Mouse (Mus musculus): ENCODE data around the gene Rgs8. TPM values are rescaled to one million over a fixed set of nuclear protein-coding genes. Genes with fewer than 3 reads are reported as not detected.

The Rgs8 gene
- polyA plus RNA-seq, 1 experiment from 2014 or later = 26.4 TPM

DNA sequence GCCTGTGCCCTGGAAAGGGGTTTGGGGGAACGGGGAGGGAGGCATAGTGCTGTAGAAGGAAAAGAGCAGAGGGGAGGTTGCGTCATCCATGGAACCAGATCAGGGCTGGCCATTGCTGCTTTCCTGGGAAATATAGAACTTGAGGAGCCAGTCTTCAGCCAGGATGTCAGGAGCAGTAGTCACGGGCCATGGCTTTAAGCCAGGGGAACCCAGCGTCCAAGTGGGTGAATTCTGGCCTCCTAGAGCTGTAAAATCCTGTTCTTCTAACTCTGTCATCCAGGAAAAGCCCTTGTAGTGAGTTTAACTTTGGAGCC lies 8.8 kb downstream of the Rgs8 start:
- H3K36me3 ChIP-seq = no peaks in the 10 kb centered on the region

GRCm38 (mm10) chr1:153662362-153662761 lies 9.5 kb downstream of the Rgs8 start:
- H3K4me1 ChIP-seq (replicated peaks) = peaks cover 83% of the 10 kb centered on the region
- no peak overlapping the region for H3K4me3 ChIP-seq
- WGBS = 14% methylated on average over 4 of the region's 4 CpGs
- no peak overlapping the region for H3K4me2 ChIP-seq
- H3K27ac ChIP-seq = peak overlapping the region; percentile 92; the same call in 1 of the 2 replicates
- H3K27me3 ChIP-seq = 0 out of 2 replicates have a peak, but pooled peaks cover 3% of the 10 kb centered on the region
- no peaks in the 10 kb centered on the region for H3K36me3 ChIP-seq
- no peak overlapping the region for H3K9ac ChIP-seq
- no peak for ATAC-seq (ENCODE audit: low FRiP score)
- H3K9me3 ChIP-seq = no peaks in the 10 kb centered on the region

More for the DNA sequence above, 8.8 kb downstream of the Rgs8 start:
- peaks cover 82% of the 10 kb centered on the region for H3K4me1 ChIP-seq (replicated peaks)
- peak overlapping the region; percentile 92 for H3K27ac ChIP-seq
- peak overlapping the region; percentile 67 for H3K9ac ChIP-seq
- H3K9me3 ChIP-seq = no peaks in the 10 kb centered on the region
- peak overlapping the region; percentile 19 for H3K4me3 ChIP-seq
- H3K27me3 ChIP-seq = 0 out of 2 replicates have a peak, but pooled peaks cover 3% of the 10 kb centered on the region
- ATAC-seq (ENCODE audit: low FRiP score) = no peak
- WGBS = 42% methylated on average over 4 of the region's 4 CpGs
- H3K4me2 ChIP-seq = peak overlapping the region; percentile 52

GRCm38 (mm10) chr1:153665066-153665715 lies 12.4 kb downstream of the Rgs8 start:
- ATAC-seq (ENCODE audit: low FRiP score) = peak; percentile 60
- peak overlapping the region; percentile 68 for H3K9ac ChIP-seq
- H3K27me3 ChIP-seq = no peaks in the 10 kb centered on the region
- H3K4me2 ChIP-seq = peak overlapping the region; percentile 51
- no peaks in the 10 kb centered on the region for H3K9me3 ChIP-seq
- H3K36me3 ChIP-seq = no peaks in the 10 kb centered on the region
- H3K4me1 ChIP-seq (replicated peaks) = peaks cover 77% of the 10 kb centered on the region
- peak overlapping the region; percentile 28 for H3K4me3 ChIP-seq
- WGBS = 2% methylated on average over 10 of the region's 10 CpGs
- H3K27ac ChIP-seq = peak overlapping the region; percentile 94

- Histone ChIP-seq H3K36me3 (no peaks in the 10 kb centered on the region), H3K27ac (peak overlapping the region; percentile 94), H3K4me3 (peak overlapping the region; percentile 28), H3K9me3 (no peaks in the 10 kb centered on the region), H3K9ac (peak overlapping the region; percentile 68; the same call in 1 of the 2 replicates), H3K4me2 (peak overlapping the region; percentile 51), H3K4me1 (replicated peaks) (peaks cover 73% of the 10 kb centered on the region), H3K27me3 (0 out of 2 replicates have a peak, but pooled peaks cover 4% of the 10 kb centered on the region)
- 7% methylated on average over 1 of the region's 1 CpGs for WGBS
- ATAC-seq (ENCODE audit: low FRiP score) = no peak
These were observed 13.4 kb downstream of the Rgs8 start for GRCm38 (mm10) chr1:153666236-153666635.

DNA sequence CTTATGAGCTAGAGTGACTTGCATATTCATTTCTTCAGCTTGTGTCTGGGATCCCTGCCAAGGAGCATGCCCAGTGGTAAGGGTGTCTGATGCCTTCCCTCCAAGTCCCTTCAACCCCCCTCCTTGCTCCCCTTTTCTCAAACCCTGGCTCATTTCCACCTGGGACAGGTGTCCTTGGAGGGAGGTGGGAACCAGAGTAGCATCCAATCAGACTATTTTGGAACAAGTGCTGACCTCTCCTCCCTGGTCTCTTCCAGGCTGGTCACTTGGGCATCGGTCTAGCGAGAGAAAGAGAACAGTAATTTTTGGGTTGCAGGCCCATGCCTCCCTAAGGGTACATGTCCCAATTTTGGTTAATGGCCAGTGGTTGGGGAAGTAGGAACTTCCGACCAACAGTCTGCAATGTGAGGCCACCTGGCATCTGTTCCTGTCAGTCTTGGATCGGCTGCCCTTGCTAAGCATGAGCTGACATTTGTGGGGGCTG lies 14.5 kb downstream of the Rgs8 start:
- Histone ChIP-seq H3K4me3 (no peak overlapping the region), H3K27me3 (0 out of 2 replicates have a peak, but pooled peaks cover 4% of the 10 kb centered on the region), H3K27ac (peak overlapping the region; percentile 56; the same call in 1 of the 2 replicates), H3K4me2 (peak overlapping the region; percentile 51), H3K9me3 (no peaks in the 10 kb centered on the region), H3K9ac (peak overlapping the region; percentile 3; the same call in 1 of the 2 replicates), H3K36me3 (peaks cover 3% of the 10 kb centered on the region; the same call in 1 of the 2 replicates), H3K4me1 (replicated peaks) (peaks cover 65% of the 10 kb centered on the region)
- 71% methylated on average over 4 of the region's 4 CpGs for WGBS
- ATAC-seq (ENCODE audit: low FRiP score) = no peak

DNA sequence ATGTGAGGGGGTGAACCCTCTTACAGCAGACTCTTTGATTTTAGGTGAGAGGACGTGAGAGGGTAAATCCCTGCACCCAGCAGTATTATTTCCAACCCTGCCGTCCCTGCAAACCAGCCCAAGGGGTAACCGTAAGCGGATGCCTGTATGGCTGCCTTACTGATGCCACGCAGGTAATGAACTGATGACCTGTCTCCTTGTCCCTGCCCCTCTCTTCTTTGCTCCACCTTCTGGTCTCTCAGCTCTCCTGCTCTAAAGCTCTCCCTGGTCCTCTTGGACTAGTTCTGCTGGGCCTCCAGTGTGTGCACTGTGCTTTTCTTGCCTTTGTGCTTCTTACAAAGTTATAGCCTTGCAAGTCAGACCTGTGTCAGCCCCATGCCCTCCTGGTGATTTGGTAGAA lies 15.0 kb downstream of the Rgs8 start:
- Histone ChIP-seq H3K9me3 (no peaks in the 10 kb centered on the region), H3K4me3 (no peak overlapping the region), H3K4me2 (peak overlapping the region; percentile 51), H3K36me3 (peaks cover 3% of the 10 kb centered on the region; the same call in 1 of the 2 replicates), H3K9ac (0 out of 2 replicates have a peak overlapping the region, but pooled peaks have one; percentile 11), H3K27ac (no peak overlapping the region), H3K4me1 (replicated peaks) (peaks cover 63% of the 10 kb centered on the region), H3K27me3 (0 out of 2 replicates have a peak, but pooled peaks cover 4% of the 10 kb centered on the region)
- no peak for ATAC-seq (ENCODE audit: low FRiP score)
- WGBS = 81% methylated on average over 5 of the region's 5 CpGs

GRCm38 (mm10) chr1:153669086-153669485 lies 16.3 kb downstream of the Rgs8 start:
- peaks cover 3% of the 10 kb centered on the region; the same call in 1 of the 2 replicates for H3K36me3 ChIP-seq
- H3K27me3 ChIP-seq = 0 out of 2 replicates have a peak, but pooled peaks cover 4% of the 10 kb centered on the region
- no peak for ATAC-seq (ENCODE audit: low FRiP score)
- H3K4me2 ChIP-seq = peak overlapping the region; percentile 36
- 37% methylated on average over 7 of the region's 7 CpGs for WGBS
- peak overlapping the region; percentile 44 for H3K27ac ChIP-seq
- H3K9ac ChIP-seq = 0 out of 2 replicates have a peak overlapping the region, but pooled peaks have one; percentile 8
- H3K4me1 ChIP-seq (replicated peaks) = peaks cover 63% of the 10 kb centered on the region
- H3K9me3 ChIP-seq = no peaks in the 10 kb centered on the region
- H3K4me3 ChIP-seq = no peak overlapping the region

GRCm38 (mm10) chr1:153669728-153670127 lies 16.9 kb downstream of the Rgs8 start:
- H3K27ac ChIP-seq = peak overlapping the region; percentile 44
- H3K4me2 ChIP-seq = peak overlapping the region; percentile 36; the same call in 1 of the 2 replicates
- no peak overlapping the region for H3K9ac ChIP-seq
- H3K36me3 ChIP-seq = peaks cover 3% of the 10 kb centered on the region; the same call in 1 of the 2 replicates
- no peaks in the 10 kb centered on the region for H3K9me3 ChIP-seq
- H3K4me3 ChIP-seq = no peak overlapping the region
- WGBS = 39% methylated on average over 3 of the region's 3 CpGs
- H3K4me1 ChIP-seq (replicated peaks) = peaks cover 58% of the 10 kb centered on the region
- 0 out of 2 replicates have a peak, but pooled peaks cover 4% of the 10 kb centered on the region for H3K27me3 ChIP-seq
- ATAC-seq (ENCODE audit: low FRiP score) = no peak

GRCm38 (mm10) chr1:153671352-153671751 lies 18.5 kb downstream of the Rgs8 start:
- no peak overlapping the region for H3K4me2 ChIP-seq
- H3K27me3 ChIP-seq = 0 out of 2 replicates have a peak, but pooled peaks cover 4% of the 10 kb centered on the region
- no peak overlapping the region for H3K27ac ChIP-seq
- H3K36me3 ChIP-seq = peaks cover 3% of the 10 kb centered on the region; the same call in 1 of the 2 replicates
- H3K4me1 ChIP-seq (replicated peaks) = peaks cover 42% of the 10 kb centered on the region
- H3K4me3 ChIP-seq = no peak overlapping the region
- no peak for ATAC-seq (ENCODE audit: low FRiP score)
- no peak overlapping the region for H3K9ac ChIP-seq
- 90% methylated on average over 3 of the region's 3 CpGs for WGBS
- no peaks in the 10 kb centered on the region for H3K9me3 ChIP-seq

DNA sequence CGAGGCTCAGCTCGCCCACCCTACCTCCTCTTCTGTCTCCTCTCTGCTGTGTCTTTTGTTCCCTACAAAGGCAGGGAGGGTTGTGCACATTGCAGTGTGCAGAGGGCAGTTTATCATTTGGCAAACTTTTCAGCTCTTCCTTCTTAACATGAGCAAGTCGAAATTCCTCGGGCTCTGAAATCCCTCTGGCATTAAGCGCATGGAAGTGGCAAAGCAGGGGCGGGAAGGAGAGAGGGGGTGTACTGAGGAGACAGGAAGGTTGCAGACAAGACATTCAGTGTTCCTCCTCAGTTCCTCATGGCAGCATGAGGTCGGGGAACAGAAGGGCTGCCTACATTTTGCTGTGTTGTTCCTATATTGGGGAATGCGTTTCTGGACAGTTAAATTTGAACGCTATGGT lies 19.9 kb downstream of the Rgs8 start:
- no peak overlapping the region for H3K4me3 ChIP-seq
- 51% methylated on average over 8 of the region's 9 CpGs for WGBS
- 0 out of 2 replicates have a peak, but pooled peaks cover 4% of the 10 kb centered on the region for H3K27me3 ChIP-seq
- H3K4me2 ChIP-seq = no peak overlapping the region
- H3K27ac ChIP-seq = no peak overlapping the region
- peaks cover 28% of the 10 kb centered on the region for H3K4me1 ChIP-seq (replicated peaks)
- H3K9me3 ChIP-seq = no peaks in the 10 kb centered on the region
- no peak overlapping the region for H3K9ac ChIP-seq
- peaks cover 3% of the 10 kb centered on the region; the same call in 1 of the 2 replicates for H3K36me3 ChIP-seq
- no peak for ATAC-seq (ENCODE audit: low FRiP score)

- Histone ChIP-seq H3K4me1 (replicated peaks) (peaks cover 25% of the 10 kb centered on the region), H3K36me3 (peaks cover 3% of the 10 kb centered on the region; the same call in 1 of the 2 replicates)
- WGBS = 84% methylated on average over 12 of the region's 12 CpGs
These were observed 21.1 kb downstream of the Rgs8 start for GRCm38 (mm10) chr1:153673900-153674299.

GRCm38 (mm10) chr1:153675591-153675990 lies 22.8 kb downstream of the Rgs8 start:
- H3K27ac ChIP-seq = no peak overlapping the region
- no peak for ATAC-seq (ENCODE audit: low FRiP score)
- H3K9me3 ChIP-seq = no peaks in the 10 kb centered on the region
- H3K36me3 ChIP-seq = peaks cover 3% of the 10 kb centered on the region; the same call in 1 of the 2 replicates
- H3K27me3 ChIP-seq = 0 out of 2 replicates have a peak, but pooled peaks cover 3% of the 10 kb centered on the region
- no peak overlapping the region for H3K9ac ChIP-seq
- H3K4me1 ChIP-seq (replicated peaks) = peaks cover 24% of the 10 kb centered on the region
- WGBS = 76% methylated on average over 4 of the region's 4 CpGs
- H3K4me3 ChIP-seq = no peak overlapping the region
- no peak overlapping the region for H3K4me2 ChIP-seq

More at GRCm38 (mm10) chr1:153673900-153674299, 21.1 kb downstream of the Rgs8 start:
- Histone ChIP-seq H3K4me3 (no peak overlapping the region), H3K27ac (no peak overlapping the region), H3K27me3 (0 out of 2 replicates have a peak, but pooled peaks cover 4% of the 10 kb centered on the region), H3K9me3 (no peaks in the 10 kb centered on the region), H3K4me2 (no peak overlapping the region), H3K9ac (no peak overlapping the region)
- no peak for ATAC-seq (ENCODE audit: low FRiP score)
